24 mouse cellular contexts compared by ENCODE assay signal in genomic region chr14:56617470-56617869, GRCm38 (mm10). TPM values are rescaled to one million over a fixed set of nuclear protein-coding genes. Genes with fewer than 3 reads are reported as not detected.
DNase-seq lines count a peak whose midpoint lies in the region; ATAC-seq and TF ChIP-seq lines count a peak whose summit lies in the region.
"Had no signal": no experiment of that assay in that cellular context is flagged by ENCODE, and none has a peak within 500 bp of the region (broad histone marks: within the 10 kb centered on the region; RNA-seq: fewer than 3 reads in every experiment).

No protein-coding gene starts in this region.

- H3K27me3 ChIP-seq in liver, postnatal 0 days (ENCODE audit: insufficient read depth, low read length): no peaks in the 10 kb centered on the region
- no peaks in the 10 kb centered on the region for H3K27me3 ChIP-seq in liver, embryonic 11.5 days (replicated peaks; ENCODE audit: control insufficient read depth, insufficient read depth, low read length)
- H3K27me3 ChIP-seq in lung, embryonic 16.5 days (ENCODE audit: control insufficient read depth, insufficient read depth, low read depth, low read length): no peaks in the 10 kb centered on the region
- H3K27me3 ChIP-seq: CH12.LX; embryonic facial prominence, embryonic 12.5 days; forebrain, embryonic 13.5 days; forebrain, embryonic 15.5 days; Patski had no signal

- no peak overlapping the region for H3K9ac ChIP-seq in liver, postnatal 0 days (replicated peaks)
- no peak overlapping the region for H3K9ac ChIP-seq in liver, embryonic 11.5 days (ENCODE audit: low read depth, low read length)
- no peak overlapping the region for H3K9ac ChIP-seq in lung, embryonic 16.5 days (ENCODE audit: low read length)
- H3K9ac ChIP-seq: embryonic facial prominence, embryonic 12.5 days; forebrain, embryonic 13.5 days; forebrain, embryonic 15.5 days had no signal

- no peak overlapping the region for H3K4me3 ChIP-seq in liver, postnatal 0 days (ENCODE audit: low read depth, low read length)
- no peak overlapping the region for H3K4me3 ChIP-seq in liver, embryonic 11.5 days (ENCODE audit: low read depth, low read length)
- H3K4me3 ChIP-seq in lung, embryonic 16.5 days (ENCODE audit: low read length): no peak overlapping the region
- no peak overlapping the region for H3K4me3 ChIP-seq in lung, adult 2 months (replicated peaks; ENCODE audit: extremely low read depth, low read depth, low read length)
- H3K4me3 ChIP-seq: embryonic facial prominence, embryonic 10.5 days; embryonic facial prominence, embryonic 12.5 days; forebrain, embryonic 13.5 days; forebrain, embryonic 15.5 days had no signal

- TF ChIP-seq CTCF in liver, postnatal 0 days (IDR thresholded peaks at IDR 0.05; ENCODE audit: low read depth): no peak
- no peak for TF ChIP-seq CTCF in lung, adult 2 months (IDR thresholded peaks at IDR 0.05; ENCODE audit: insufficient read depth, low read length)

- peaks cover 30% of the 10 kb centered on the region for H3K36me3 ChIP-seq in liver, postnatal 0 days (replicated peaks; ENCODE audit: insufficient read depth, low read length)
- H3K36me3 ChIP-seq in liver, embryonic 11.5 days (ENCODE audit: control insufficient read depth, insufficient read depth, low read length): peaks cover 6% of the 10 kb centered on the region; the same call in 1 of the 2 replicates
- H3K36me3 ChIP-seq in lung, embryonic 16.5 days (ENCODE audit: control insufficient read depth, insufficient read depth, low read length): peaks cover 5% of the 10 kb centered on the region
- H3K36me3 ChIP-seq: embryonic facial prominence, embryonic 10.5 days; embryonic facial prominence, embryonic 12.5 days; forebrain, embryonic 15.5 days had no signal

- 70% methylated on average over 1 of the region's 1 CpGs for WGBS in liver, postnatal 0 days (ENCODE audit: insufficient replicate concordance)
- WGBS in liver, embryonic 11.5 days: 69% methylated on average over 1 of the region's 1 CpGs
- WGBS in lung, embryonic 16.5 days: 43% methylated on average over 1 of the region's 1 CpGs
- 70% methylated on average over 1 of the region's 1 CpGs for WGBS in lung, adult 2 months

- peak overlapping the region; percentile 20; the same call in 1 of the 2 replicates for H3K4me2 ChIP-seq in liver, postnatal 0 days (ENCODE audit: low read depth, low read length)
- no peak overlapping the region for H3K4me2 ChIP-seq in liver, embryonic 11.5 days
- H3K4me2 ChIP-seq in lung, embryonic 16.5 days (ENCODE audit: low read depth, low read length): no peak overlapping the region
- H3K4me2 ChIP-seq: embryonic facial prominence, embryonic 12.5 days; forebrain, embryonic 13.5 days; forebrain, embryonic 15.5 days had no signal

- no peak for DNase-seq in liver, postnatal 0 days
- no peak for DNase-seq in liver, embryonic 11.5 days (ENCODE audit: low spot score)
- DNase-seq in lung, adult 2 months: no peak
- peak; percentile 10 for DNase-seq in lung, postnatal 36 days
- DNase-seq in lung, postnatal 14 days: no peak
- DNase-seq: adrenal gland, adult 8-10 months; adrenal gland, postnatal 14 days; adrenal gland, postnatal 36 days; B cell, adult 2 months; cerebellum, adult 11-12 months; cerebellum, adult 2 months; cerebellum, adult 9-10 months; cerebellum, postnatal 10 days; cerebellum, postnatal 25 days had no signal

- ATAC-seq in liver, postnatal 0 days: no peak
- no peak for ATAC-seq in liver, embryonic 11.5 days (replicated peaks; ENCODE audit: low FRiP score)
- peak; percentile 45 for ATAC-seq in lung, embryonic 16.5 days (ENCODE audit: low read depth)
- ATAC-seq: activated CD4-positive, CD25-positive, alpha-beta regulatory T cell, adult 4 months; CD4-positive, CD25-positive, alpha-beta regulatory T cell, adult 4 months; forebrain, embryonic 13.5 days; forebrain, embryonic 15.5 days; Patski had no signal

- no peaks in the 10 kb centered on the region for H3K4me1 ChIP-seq in liver, postnatal 0 days (ENCODE audit: insufficient read depth)
- H3K4me1 ChIP-seq in liver, embryonic 11.5 days (replicated peaks; ENCODE audit: control insufficient read depth, insufficient read depth, low read length): no peaks in the 10 kb centered on the region
- no peaks in the 10 kb centered on the region for H3K4me1 ChIP-seq in lung, embryonic 16.5 days (replicated peaks; ENCODE audit: control insufficient read depth, insufficient read depth, low read length)
- no peaks in the 10 kb centered on the region for H3K4me1 ChIP-seq in lung, adult 2 months (ENCODE audit: control insufficient read depth, insufficient read depth, low read length)
- H3K4me1 ChIP-seq: embryonic facial prominence, embryonic 10.5 days; embryonic facial prominence, embryonic 12.5 days; forebrain, embryonic 13.5 days; forebrain, embryonic 15.5 days had no signal

- no peaks in the 10 kb centered on the region for H3K9me3 ChIP-seq in liver, postnatal 0 days (ENCODE audit: low read length)
- no peaks in the 10 kb centered on the region for H3K9me3 ChIP-seq in liver, embryonic 11.5 days (ENCODE audit: control insufficient read depth, low read length)
- H3K9me3 ChIP-seq in lung, embryonic 16.5 days (ENCODE audit: control insufficient read depth, low read length): no peaks in the 10 kb centered on the region
- H3K9me3 ChIP-seq: embryonic facial prominence, embryonic 10.5 days; embryonic facial prominence, embryonic 12.5 days; forebrain, embryonic 13.5 days; forebrain, embryonic 15.5 days; G1E had no signal

- no peak for TF ChIP-seq EP300 in liver, postnatal 0 days (IDR thresholded peaks at IDR 0.05; ENCODE audit: low read depth)

- no peak for TF ChIP-seq POLR2A in lung, adult 2 months (IDR thresholded peaks at IDR 0.05; ENCODE audit: borderline replicate concordance, extremely low read depth, low read depth, low read length)

- H3K27ac ChIP-seq in liver, postnatal 0 days (ENCODE audit: low read depth): no peak overlapping the region
- no peak overlapping the region for H3K27ac ChIP-seq in liver, embryonic 11.5 days (ENCODE audit: low read depth, low read length)
- no peak overlapping the region for H3K27ac ChIP-seq in lung, embryonic 16.5 days (ENCODE audit: low read length)
- H3K27ac ChIP-seq: embryonic facial prominence, embryonic 10.5 days; embryonic facial prominence, embryonic 12.5 days; forebrain, embryonic 13.5 days; forebrain, embryonic 15.5 days had no signal

RNA-seq across cellular contexts. Expression of gene Parp4, which starts 42.1 kb away (rescaled TPM):
- polyA plus RNA-seq in liver, postnatal 0 days (2015; fragmentation: Nextera tagmentation; extraction: Ambion mirVana): 3.3 and 3.5 TPM in 2 replicates
- 2.5 and 3.0 TPM in 2 replicates for polyA plus RNA-seq in liver, embryonic 11.5 days (2014; fragmentation: Nextera tagmentation; extraction: Ambion mirVana)
- 7.7 and 8.1 TPM in 2 replicates for polyA plus RNA-seq in lung, embryonic 16.5 days (2015; fragmentation: Nextera tagmentation; extraction: Ambion mirVana)
- polyA plus RNA-seq in lung, adult 2 months (2012; rRNA removed): 7.2 and 14.4 TPM in 2 replicates

RNA-seq across cellular contexts. Expression of gene Cenpj, which starts 42.2 kb away (rescaled TPM):
- polyA plus RNA-seq in liver, postnatal 0 days (2015; fragmentation: Nextera tagmentation; extraction: Ambion mirVana): 2.0 and 2.1 TPM in 2 replicates
- polyA plus RNA-seq in liver, embryonic 11.5 days (2014; fragmentation: Nextera tagmentation; extraction: Ambion mirVana): 9.8 and 11.1 TPM in 2 replicates
- polyA plus RNA-seq in lung, embryonic 16.5 days (2015; fragmentation: Nextera tagmentation; extraction: Ambion mirVana): 9.8 and 12.7 TPM in 2 replicates
- polyA plus RNA-seq in lung, adult 2 months (2012; rRNA removed): 0.68 and 3.3 TPM in 2 replicates

RNA-seq across cellular contexts. Expression of gene Mphosph8, which starts 50.6 kb away (rescaled TPM):
- polyA plus RNA-seq in liver, postnatal 0 days (2015; fragmentation: Nextera tagmentation; extraction: Ambion mirVana): 9.0 and 9.9 TPM in 2 replicates
- 23.8 and 30.9 TPM in 2 replicates for polyA plus RNA-seq in liver, embryonic 11.5 days (2014; fragmentation: Nextera tagmentation; extraction: Ambion mirVana)
- 18.6 and 26.1 TPM in 2 replicates for polyA plus RNA-seq in lung, embryonic 16.5 days (2015; fragmentation: Nextera tagmentation; extraction: Ambion mirVana)
- polyA plus RNA-seq in lung, adult 2 months (2012; rRNA removed): 3.3 and 5.8 TPM in 2 replicates
